17 mouse cellular contexts compared by ENCODE assay signal in genomic region chr11:29563406-29563805, GRCm38 (mm10). TPM values are rescaled to one million over a fixed set of nuclear protein-coding genes. Genes with fewer than 3 reads are reported as not detected.
"Had no signal": no experiment of that assay in that cellular context is flagged by ENCODE, and none has a peak within 500 bp of the region (broad histone marks: within the 10 kb centered on the region; RNA-seq: fewer than 3 reads in every experiment).

No protein-coding gene starts in this region.

- H3K9me3 ChIP-seq: neural tube, embryonic 15.5 days; stomach, embryonic 15.5 days had no signal

- H3K4me3 ChIP-seq: neural tube, embryonic 15.5 days; stomach, embryonic 15.5 days had no signal

- H3K36me3 ChIP-seq: neural tube, embryonic 15.5 days; stomach, embryonic 15.5 days had no signal

- H3K9ac ChIP-seq: neural tube, embryonic 15.5 days; stomach, embryonic 15.5 days had no signal

- DNase-seq: retina, postnatal 1 day; right cerebral cortex, adult 18-20 months; right cerebral cortex, postnatal 14 days; right cerebral cortex, postnatal 25 days; right cerebral cortex, postnatal 4 days; spleen, adult 18-20 months; thymus, adult 18-20 months; thymus, adult 2 months; thymus, postnatal 14 days; thymus, postnatal 25 days; thymus, postnatal 36 days; thymus, postnatal 4 days had no signal

- H3K27me3 ChIP-seq: neural tube, embryonic 15.5 days; stomach, embryonic 15.5 days had no signal

- H3K27ac ChIP-seq: neural tube, embryonic 15.5 days; stomach, embryonic 15.5 days; stomach, postnatal 0 days had no signal

- H3K4me1 ChIP-seq: neural tube, embryonic 15.5 days; stomach, embryonic 15.5 days had no signal

- H3K4me2 ChIP-seq: neural tube, embryonic 15.5 days; stomach, embryonic 15.5 days had no signal

RNA-seq across cellular contexts. Expression of gene Clhc1, which starts 15.7 kb away (rescaled TPM):
- polyA plus RNA-seq: small intestine, adult 2 months; spleen, adult 2 months; stomach, postnatal 0 days; thymus, adult 2 months had no signal
